9 mouse cellular contexts compared by ENCODE assay signal in genomic region chr10:76903099-76903498, GRCm38 (mm10). TPM values are rescaled to one million over a fixed set of nuclear protein-coding genes. Genes with fewer than 3 reads are reported as not detected.
A peak's percentile ranks its signal among the peaks of the same experiment; 100 is the strongest.
DNase-seq lines count a peak whose midpoint lies in the region; ATAC-seq and TF ChIP-seq lines count a peak whose summit lies in the region.
"Had no signal": no experiment of that assay in that cellular context is flagged by ENCODE, and none has a peak within 500 bp of the region (broad histone marks: within the 10 kb centered on the region; RNA-seq: fewer than 3 reads in every experiment).

No protein-coding gene starts in this region.

- 0 out of 2 replicates have a peak overlapping the region, but pooled peaks have one; percentile 7 for H3K27ac ChIP-seq in forebrain, embryonic 14.5 days (ENCODE audit: low read depth, low read length)
- no peak overlapping the region for H3K27ac ChIP-seq in forebrain, embryonic 16.5 days (ENCODE audit: low read length)
- peak overlapping the region; percentile 22; the same call in 1 of the 2 replicates for H3K27ac ChIP-seq in lung, embryonic 15.5 days
- H3K27ac ChIP-seq in liver, embryonic 12.5 days, result no peak overlapping the region
- H3K27ac ChIP-seq: neural tube, embryonic 12.5 days had no signal

- H3K4me3 ChIP-seq in forebrain, embryonic 14.5 days (ENCODE audit: low read depth, low read length), result no peak overlapping the region
- H3K4me3 ChIP-seq in forebrain, embryonic 16.5 days (replicated peaks; ENCODE audit: low read length), result no peak overlapping the region
- no peak overlapping the region for H3K4me3 ChIP-seq in lung, embryonic 15.5 days
- no peak overlapping the region for H3K4me3 ChIP-seq in lung, adult 2 months (replicated peaks; ENCODE audit: extremely low read depth, low read depth, low read length)
- no peak overlapping the region for H3K4me3 ChIP-seq in liver, embryonic 12.5 days
- H3K4me3 ChIP-seq: neural tube, embryonic 12.5 days had no signal

- no peaks in the 10 kb centered on the region for H3K36me3 ChIP-seq in forebrain, embryonic 14.5 days (ENCODE audit: control insufficient read depth, insufficient read depth, low read length)
- no peaks in the 10 kb centered on the region for H3K36me3 ChIP-seq in forebrain, embryonic 16.5 days (ENCODE audit: control insufficient read depth, insufficient read depth)
- no peaks in the 10 kb centered on the region for H3K36me3 ChIP-seq in lung, embryonic 15.5 days
- no peaks in the 10 kb centered on the region for H3K36me3 ChIP-seq in liver, embryonic 12.5 days
- H3K36me3 ChIP-seq: neural tube, embryonic 12.5 days had no signal

- H3K27me3 ChIP-seq in forebrain, embryonic 14.5 days (replicated peaks; ENCODE audit: control insufficient read depth, insufficient read depth, low read length), result no peaks in the 10 kb centered on the region
- no peaks in the 10 kb centered on the region for H3K27me3 ChIP-seq in forebrain, embryonic 16.5 days (replicated peaks; ENCODE audit: control insufficient read depth, insufficient read depth, low read length)
- H3K27me3 ChIP-seq in lung, embryonic 15.5 days, result no peaks in the 10 kb centered on the region
- H3K27me3 ChIP-seq in liver, embryonic 12.5 days (replicated peaks), result no peaks in the 10 kb centered on the region
- H3K27me3 ChIP-seq: neural tube, embryonic 12.5 days had no signal

- 86% methylated on average over 3 of the region's 3 CpGs for WGBS in forebrain, embryonic 14.5 days
- WGBS in forebrain, embryonic 16.5 days, result 74% methylated on average over 3 of the region's 3 CpGs
- WGBS in lung, embryonic 15.5 days, result 64% methylated on average over 3 of the region's 3 CpGs
- WGBS in lung, adult 2 months, result 43% methylated on average over 3 of the region's 3 CpGs
- WGBS in liver, embryonic 12.5 days (ENCODE audit: insufficient replicate concordance), result 73% methylated on average over 3 of the region's 3 CpGs

- no peak for ATAC-seq in forebrain, embryonic 14.5 days
- ATAC-seq in forebrain, embryonic 16.5 days, result no peak
- no peak for ATAC-seq in lung, embryonic 15.5 days (ENCODE audit: borderline replicate concordance, extremely low read depth, low FRiP score, low TSS enrichment)
- no peak for ATAC-seq in liver, embryonic 12.5 days

- H3K9me3 ChIP-seq in forebrain, embryonic 14.5 days (replicated peaks; ENCODE audit: control insufficient read depth, low read length), result no peaks in the 10 kb centered on the region
- no peaks in the 10 kb centered on the region for H3K9me3 ChIP-seq in forebrain, embryonic 16.5 days (ENCODE audit: control insufficient read depth, low read length)
- no peaks in the 10 kb centered on the region for H3K9me3 ChIP-seq in lung, embryonic 15.5 days
- H3K9me3 ChIP-seq in liver, embryonic 12.5 days (replicated peaks), result no peaks in the 10 kb centered on the region
- H3K9me3 ChIP-seq: neural tube, embryonic 12.5 days had no signal

- no peak overlapping the region for H3K4me2 ChIP-seq in forebrain, embryonic 14.5 days (ENCODE audit: low read length)
- no peak overlapping the region for H3K4me2 ChIP-seq in forebrain, embryonic 16.5 days (ENCODE audit: low read length)
- no peak overlapping the region for H3K4me2 ChIP-seq in lung, embryonic 15.5 days
- no peak overlapping the region for H3K4me2 ChIP-seq in liver, embryonic 12.5 days
- H3K4me2 ChIP-seq: neural tube, embryonic 12.5 days had no signal

- TF ChIP-seq POLR2A in lung, adult 2 months (IDR thresholded peaks at IDR 0.05; ENCODE audit: borderline replicate concordance, extremely low read depth, low read depth, low read length), result no peak

- H3K9ac ChIP-seq in forebrain, embryonic 14.5 days (ENCODE audit: low read length), result no peak overlapping the region
- no peak overlapping the region for H3K9ac ChIP-seq in forebrain, embryonic 16.5 days (replicated peaks; ENCODE audit: low read depth, low read length)
- no peak overlapping the region for H3K9ac ChIP-seq in lung, embryonic 15.5 days
- H3K9ac ChIP-seq in liver, embryonic 12.5 days, result no peak overlapping the region
- H3K9ac ChIP-seq: neural tube, embryonic 12.5 days had no signal

- TF ChIP-seq CTCF in lung, adult 2 months (IDR thresholded peaks at IDR 0.05; ENCODE audit: insufficient read depth, low read length), result no peak

- no peak for DNase-seq in forebrain, embryonic 14.5 days (ENCODE audit: low spot score)
- DNase-seq in lung, adult 2 months, result no peak
- DNase-seq in fibroblast of lung, adult 2 months (ENCODE audit: low read depth), result peak; percentile 83
- DNase-seq in skeletal muscle tissue, adult 2 months (ENCODE audit: low read depth, low spot score), result peak; percentile 34
- DNase-seq in c-Kit-positive CD71-positive TER-119-positive erythroid progenitor cells, embryonic 14.5 days (ENCODE audit: low spot score), result no peak

- H3K4me1 ChIP-seq in forebrain, embryonic 14.5 days (ENCODE audit: control insufficient read depth, insufficient read depth, low read length), result peaks cover 10% of the 10 kb centered on the region
- H3K4me1 ChIP-seq in forebrain, embryonic 16.5 days (replicated peaks; ENCODE audit: control insufficient read depth, insufficient read depth, low read length), result peaks cover 8% of the 10 kb centered on the region
- peaks cover 23% of the 10 kb centered on the region for H3K4me1 ChIP-seq in lung, embryonic 15.5 days
- H3K4me1 ChIP-seq in lung, adult 2 months (ENCODE audit: control insufficient read depth, insufficient read depth, low read length), result peaks cover 22% of the 10 kb centered on the region
- H3K4me1 ChIP-seq in liver, embryonic 12.5 days, result peaks cover 57% of the 10 kb centered on the region

RNA-seq across cellular contexts. Expression of gene Pcbp3, which starts 58.6 kb away (rescaled TPM):
- polyA plus RNA-seq in forebrain, embryonic 14.5 days (2014; fragmentation: Nextera tagmentation; extraction: Ambion mirVana), result 30.5 and 39.0 TPM in 2 replicates
- 58.9 and 64.2 TPM in 2 replicates for polyA plus RNA-seq in forebrain, embryonic 16.5 days (2015; fragmentation: Nextera tagmentation; extraction: Ambion mirVana)
- 28.7 and 36.4 TPM in 2 replicates for polyA plus RNA-seq in lung, embryonic 15.5 days (2015; fragmentation: Nextera tagmentation; extraction: Ambion mirVana)
- polyA plus RNA-seq in lung, adult 2 months (2012; rRNA removed), result 25.5 and 27.2 TPM in 2 replicates
- polyA plus RNA-seq in liver, embryonic 12.5 days (2016; fragmentation: Nextera tagmentation; extraction: Ambion mirVana), result 8.1 and 8.8 TPM in 2 replicates

Comparison
In these comparisons a context has a peak if more than half of its experiments do, and no peak if none do; other contexts are left out.
1. H3K27ac ChIP-seq: peak in forebrain, embryonic 14.5 days (single experiment) and lung, embryonic 15.5 days (single experiment); none in forebrain, embryonic 16.5 days (single experiment) and liver, embryonic 12.5 days (single experiment).
2. DNase-seq: peak in fibroblast of lung, adult 2 months (single experiment) and skeletal muscle tissue, adult 2 months (single experiment); none in forebrain, embryonic 14.5 days (single experiment), lung, adult 2 months (single experiment) and c-Kit-positive CD71-positive TER-119-positive erythroid progenitor cells, embryonic 14.5 days (single experiment).